Mouse (Mus musculus): Measurements from ENCODE around the gene Tmem189.

GRCm38 (mm10) chr2:167602364-167602763 is 87.3 kb downstream of the Tmem189 start:
- TF ChIP-seq GATA1 (IDR thresholded peaks at IDR 0.05; ENCODE audit: low read length) (no peak), TAL1 (IDR thresholded peaks at IDR 0.05; ENCODE audit: low read length) (no peak)
